Mouse (Mus musculus) midbrain, embryonic 14.5 days (tissue): ENCODE measurements at regions not wholly inside any gene's neighbourhood (a gene's known extent, or its start where the extent isn't known, plus 50 kb on each side); places are given as distances from the start of the nearest gene placed in this dataset.

ENCODE experiments used
- ATAC-seq: fragments of 200-750 bp; cut with Nextera tagmentation; 2 replicates; pipeline ENCODE4 v1.8.0; 2017; ENCODE audit warnings: moderate number of reproducible peaks, moderate library complexity; ENCODE audit not compliant: low FRiP score, low TSS enrichment
- DNase-seq: peaks from one replicate; pipeline ENCODE4 v3.0.0-alpha.2; 2015
- H3K27ac ChIP-seq: fragments of 300-500 bp; sonication (generic); replicated peaks from 2 replicates; pipeline ENCODE4 v1.5.1; 2014; ENCODE audit warnings: mild to moderate bottlenecking, low read depth, low read length, moderate library complexity
- H3K27me3 ChIP-seq: fragments of 300-500 bp; sonication (generic); 2 replicates; pipeline ENCODE4 v1.6.1; 2014; ENCODE audit warnings: low read length, control low read depth, mixed read lengths; ENCODE audit not compliant: control insufficient read depth, insufficient read depth
- H3K36me3 ChIP-seq: fragments of 300-500 bp; sonication (generic); 2 replicates; pipeline ENCODE4 v1.6.1; 2014; ENCODE audit warnings: low read length, control low read depth; ENCODE audit not compliant: control insufficient read depth, insufficient read depth
- H3K4me1 ChIP-seq: fragments of 300-500 bp; sonication (generic); 2 replicates; pipeline ENCODE4 v1.6.1; 2014; ENCODE audit warnings: mild to moderate bottlenecking, antibody characterized with exemption, low read length, control low read depth; ENCODE audit not compliant: control insufficient read depth, insufficient read depth
- H3K4me2 ChIP-seq: fragments of 300-500 bp; sonication (generic); 2 replicates; pipeline ENCODE4 v1.6.1; 2014; ENCODE audit warnings: mild to moderate bottlenecking, low read length, moderate library complexity
- H3K4me3 ChIP-seq: fragments of 300-500 bp; sonication (generic); replicated peaks from 2 replicates; pipeline ENCODE4 v1.5.1; 2014; ENCODE audit warnings: low read depth, low read length
- H3K9ac ChIP-seq: fragments of 300-500 bp; sonication (generic); replicated peaks from 2 replicates; pipeline ENCODE4 v1.6.1; 2014; ENCODE audit warnings: mild to moderate bottlenecking, low read length, moderate library complexity
- H3K9me3 ChIP-seq: fragments of 300-500 bp; sonication (generic); 2 replicates; pipeline ENCODE4 v1.6.1; 2016; ENCODE audit warnings: low read length, control low read depth, mixed read lengths; ENCODE audit not compliant: control insufficient read depth
- WGBS: fragments of 180-500 bp; shearing (Covaris S2); extraction: QIAGEN DNeasy Blood & Tissue Kit; methylation state at CpG from one replicate; pipeline ENCODE4 v1.1.7; 2014; 5-methylcytosine and 5-hydroxymethylcytosine counted together

GRCm38 (mm10) chr6:143518476-143518875 lies 351.5 kb downstream of the Etnk1 start:
- no peak for DNase-seq
- H3K9ac ChIP-seq, result no peak overlapping the region
- no peaks in the 10 kb centered on the region for H3K27me3 ChIP-seq
- WGBS, result 95% methylated on average over 8 of the region's 8 CpGs
- ATAC-seq, result no peak
- no peak overlapping the region for H3K4me2 ChIP-seq
- H3K9me3 ChIP-seq, result no peaks in the 10 kb centered on the region; the same call in 1 of the 2 replicates
- no peaks in the 10 kb centered on the region for H3K4me1 ChIP-seq
- H3K36me3 ChIP-seq, result no peaks in the 10 kb centered on the region
- H3K4me3 ChIP-seq, result no peak overlapping the region
- no peak overlapping the region for H3K27ac ChIP-seq

- H3K4me1 ChIP-seq, result no peaks in the 10 kb centered on the region
- DNase-seq (no peak), ATAC-seq (no peak)
- H3K27ac ChIP-seq, result no peak overlapping the region
- H3K36me3 ChIP-seq, result no peaks in the 10 kb centered on the region
- H3K4me2 ChIP-seq, result no peak overlapping the region
- H3K4me3 ChIP-seq, result no peak overlapping the region
- H3K9ac ChIP-seq, result no peak overlapping the region
- 90% methylated on average over 5 of the region's 5 CpGs for WGBS
- H3K27me3 ChIP-seq, result no peaks in the 10 kb centered on the region
- H3K9me3 ChIP-seq, result no peaks in the 10 kb centered on the region; the same call in 1 of the 2 replicates
Observed at GRCm38 (mm10) chr6:143519668-143520067, 352.6 kb downstream of the Etnk1 start.

GRCm38 (mm10) chr6:143525092-143525491 lies 358.1 kb downstream of the Etnk1 start:
- WGBS, result 89% methylated on average over 4 of the region's 4 CpGs

GRCm38 (mm10) chr6:143528898-143529297 lies 361.9 kb downstream of the Etnk1 start:
- no peaks in the 10 kb centered on the region for H3K9me3 ChIP-seq
- no peaks in the 10 kb centered on the region for H3K27me3 ChIP-seq
- H3K4me3 ChIP-seq, result no peak overlapping the region
- DNase-seq, result no peak
- no peaks in the 10 kb centered on the region for H3K4me1 ChIP-seq
- H3K9ac ChIP-seq, result no peak overlapping the region
- H3K27ac ChIP-seq, result no peak overlapping the region
- H3K4me2 ChIP-seq, result no peak overlapping the region
- H3K36me3 ChIP-seq, result no peaks in the 10 kb centered on the region
- 95% methylated on average over 7 of the region's 7 CpGs for WGBS
- ATAC-seq, result no peak

More at GRCm38 (mm10) chr6:143525092-143525491, 358.1 kb downstream of the Etnk1 start:
- Histone ChIP-seq H3K36me3 (no peaks in the 10 kb centered on the region), H3K4me1 (no peaks in the 10 kb centered on the region), H3K27ac (no peak overlapping the region), H3K4me2 (no peak overlapping the region), H3K27me3 (no peaks in the 10 kb centered on the region), H3K9ac (no peak overlapping the region), H3K9me3 (no peaks in the 10 kb centered on the region), H3K4me3 (no peak overlapping the region)
- DNase-seq (no peak), ATAC-seq (no peak)

- Histone ChIP-seq H3K4me3 (no peak overlapping the region), H3K27ac (no peak overlapping the region), H3K9ac (no peak overlapping the region), H3K9me3 (no peaks in the 10 kb centered on the region), H3K4me2 (no peak overlapping the region), H3K27me3 (no peaks in the 10 kb centered on the region), H3K36me3 (no peaks in the 10 kb centered on the region), H3K4me1 (no peaks in the 10 kb centered on the region)
- DNase-seq, result no peak
- WGBS, result 75% methylated on average over 13 of the region's 13 CpGs
- ATAC-seq, result no peak
Observed at GRCm38 (mm10) chr6:143530372-143531224, 363.6 kb downstream of the Etnk1 start.

- Histone ChIP-seq H3K4me2 (no peak overlapping the region), H3K27me3 (no peaks in the 10 kb centered on the region), H3K4me3 (no peak overlapping the region), H3K9me3 (no peaks in the 10 kb centered on the region), H3K4me1 (no peaks in the 10 kb centered on the region), H3K36me3 (no peaks in the 10 kb centered on the region), H3K9ac (no peak overlapping the region), H3K27ac (no peak overlapping the region)
- ATAC-seq (no peak), DNase-seq (peak; percentile 54)
- WGBS, result 19% methylated on average over 6 of the region's 6 CpGs
Observed at GRCm38 (mm10) chr6:143531477-143531876, 364.5 kb downstream of the Etnk1 start.

- ATAC-seq, result no peak
- 93% methylated on average over 12 of the region's 12 CpGs for WGBS
- no peak for DNase-seq
Observed at GRCm38 (mm10) chr6:143532380-143532779, 365.4 kb downstream of the Etnk1 start.

GRCm38 (mm10) chr6:143535265-143535664 lies 368.2 kb downstream of the Etnk1 start:
- Histone ChIP-seq H3K9ac (no peak overlapping the region), H3K36me3 (no peaks in the 10 kb centered on the region), H3K27me3 (no peaks in the 10 kb centered on the region), H3K4me1 (no peaks in the 10 kb centered on the region), H3K4me3 (no peak overlapping the region), H3K4me2 (no peak overlapping the region), H3K9me3 (no peaks in the 10 kb centered on the region), H3K27ac (no peak overlapping the region)
- DNase-seq (no peak), ATAC-seq (no peak)
- 91% methylated on average over 12 of the region's 12 CpGs for WGBS

More at GRCm38 (mm10) chr6:143532380-143532779, 365.4 kb downstream of the Etnk1 start:
- Histone ChIP-seq H3K36me3 (no peaks in the 10 kb centered on the region), H3K4me2 (no peak overlapping the region), H3K4me3 (no peak overlapping the region), H3K9ac (no peak overlapping the region), H3K27ac (no peak overlapping the region), H3K4me1 (no peaks in the 10 kb centered on the region), H3K27me3 (no peaks in the 10 kb centered on the region), H3K9me3 (no peaks in the 10 kb centered on the region)

- Histone ChIP-seq H3K27me3 (no peaks in the 10 kb centered on the region), H3K9me3 (no peaks in the 10 kb centered on the region), H3K4me1 (no peaks in the 10 kb centered on the region), H3K4me2 (no peak overlapping the region), H3K27ac (no peak overlapping the region), H3K4me3 (no peak overlapping the region), H3K36me3 (no peaks in the 10 kb centered on the region), H3K9ac (no peak overlapping the region)
- no peak for DNase-seq
- 91% methylated on average over 15 of the region's 15 CpGs for WGBS
- no peak for ATAC-seq
Observed at GRCm38 (mm10) chr6:143535726-143536125, 368.7 kb downstream of the Etnk1 start.
